Mouse (Mus musculus): ENCODE measurements at regions not wholly inside any gene's neighbourhood (a gene's known extent, or its start where the extent isn't known, plus 50 kb on each side); places are given as distances from the start of the nearest gene placed in this dataset.
"Not testable (repeated sequence)": the region's sequence is repeated elsewhere in the genome, so short reads cannot be mapped to it uniquely, and the experiment has no call there.

DNA sequence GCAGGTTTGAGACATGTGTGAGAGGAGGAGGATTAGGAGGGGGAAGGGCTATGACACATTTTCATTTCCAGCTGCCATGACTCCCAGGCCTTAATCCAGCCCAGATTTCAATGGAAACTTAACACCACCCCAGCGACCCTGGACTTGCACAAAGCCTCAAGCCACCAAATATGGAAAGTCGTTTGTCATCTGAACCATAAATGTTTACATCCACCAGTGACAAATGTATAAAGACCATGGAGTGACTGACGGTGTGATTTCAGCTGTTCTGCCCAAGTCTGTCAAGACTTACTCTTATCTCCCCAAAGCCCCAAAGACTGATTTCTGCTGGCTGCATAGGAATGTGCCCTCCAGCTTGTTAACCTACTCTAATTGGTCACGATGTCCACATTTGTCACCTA, 855.2 kb downstream of the Ttll7 start:
- Histone ChIP-seq H3K36me3 (no peaks in the 10 kb centered on the region), H3K9ac (no peak overlapping the region), H3K9me3 (replicated peaks) (no peaks in the 10 kb centered on the region), H3K4me3 (no peak overlapping the region), H3K27me3 (replicated peaks) (no peaks in the 10 kb centered on the region), H3K27ac (no peak overlapping the region), H3K4me1 (no peaks in the 10 kb centered on the region), H3K4me2 (no peak overlapping the region)
- no peak for ATAC-seq
- WGBS (ENCODE audit: insufficient replicate concordance), result 40% methylated on average over 4 of the region's 4 CpGs

DNA sequence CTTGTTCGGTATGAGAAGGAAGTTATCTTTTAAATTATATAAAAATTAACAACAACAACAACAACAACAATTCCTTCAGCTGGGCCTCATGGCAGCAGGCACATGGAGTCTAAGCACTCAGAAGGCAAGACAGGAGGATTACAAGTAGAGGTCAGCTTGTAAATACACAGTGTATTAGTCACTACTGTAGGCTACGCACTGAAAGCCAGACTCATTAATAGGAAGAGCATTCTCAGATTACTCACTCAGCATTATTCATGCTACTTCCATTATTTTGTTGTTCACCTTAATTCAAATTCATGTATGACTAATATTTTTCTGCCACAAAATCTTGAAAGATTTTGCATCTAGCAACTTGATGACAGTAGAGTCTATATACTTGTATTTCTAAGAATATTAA, 831.6 kb downstream of the Ttll7 start:
- Histone ChIP-seq H3K4me3 (no peak overlapping the region), H3K27me3 (replicated peaks) (no peaks in the 10 kb centered on the region), H3K27ac (no peak overlapping the region), H3K9ac (no peak overlapping the region), H3K4me2 (no peak overlapping the region), H3K4me1 (no peaks in the 10 kb centered on the region), H3K36me3 (no peaks in the 10 kb centered on the region), H3K9me3 (replicated peaks) (no peaks in the 10 kb centered on the region)
- ATAC-seq, result no peak
- 73% methylated on average over 2 of the region's 2 CpGs for WGBS (ENCODE audit: insufficient replicate concordance)

- H3K4me2 ChIP-seq, result no peak overlapping the region
- no peaks in the 10 kb centered on the region for H3K27me3 ChIP-seq (replicated peaks)
- no peaks in the 10 kb centered on the region for H3K4me1 ChIP-seq
- 63% methylated on average over 1 of the region's 1 CpGs for WGBS (ENCODE audit: insufficient replicate concordance)
- H3K9ac ChIP-seq, result no peak overlapping the region
- no peak overlapping the region for H3K27ac ChIP-seq
- no peaks in the 10 kb centered on the region for H3K36me3 ChIP-seq
- no peaks in the 10 kb centered on the region for H3K9me3 ChIP-seq (replicated peaks)
- H3K4me3 ChIP-seq, result no peak overlapping the region
- ATAC-seq, result no peak
Observed at GRCm38 (mm10) chr3:147680299-147680698, 828.1 kb downstream of the Ttll7 start.

DNA sequence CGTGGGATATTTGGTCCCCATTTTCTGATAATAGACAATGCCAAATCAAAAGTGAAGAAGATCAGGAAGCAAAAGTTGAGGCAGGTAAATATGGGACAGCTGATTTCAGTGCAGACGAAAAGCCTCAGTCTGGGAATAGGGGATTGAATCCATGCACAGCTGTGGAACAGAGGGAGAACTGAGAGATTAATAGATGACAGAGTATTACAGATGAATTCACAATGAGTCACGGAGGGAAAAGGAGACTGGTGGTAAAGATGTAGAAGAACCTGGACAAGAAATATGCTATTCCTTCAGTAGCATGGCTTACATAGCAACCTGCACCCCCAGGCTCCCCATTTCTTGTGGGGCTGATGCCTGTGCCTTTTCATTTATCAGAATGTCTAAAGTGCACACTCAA, 810.4 kb downstream of the Ttll7 start:
- H3K4me1 ChIP-seq, result no peaks in the 10 kb centered on the region
- H3K9me3 ChIP-seq (replicated peaks), result no peaks in the 10 kb centered on the region
- H3K4me2 ChIP-seq, result no peak overlapping the region
- no peaks in the 10 kb centered on the region for H3K27me3 ChIP-seq (replicated peaks)
- H3K36me3 ChIP-seq, result no peaks in the 10 kb centered on the region
- no peak for ATAC-seq
- H3K9ac ChIP-seq, result no peak overlapping the region
- H3K27ac ChIP-seq, result no peak overlapping the region
- 64% methylated on average over 3 of the region's 3 CpGs for WGBS (ENCODE audit: insufficient replicate concordance)
- no peak overlapping the region for H3K4me3 ChIP-seq

DNA sequence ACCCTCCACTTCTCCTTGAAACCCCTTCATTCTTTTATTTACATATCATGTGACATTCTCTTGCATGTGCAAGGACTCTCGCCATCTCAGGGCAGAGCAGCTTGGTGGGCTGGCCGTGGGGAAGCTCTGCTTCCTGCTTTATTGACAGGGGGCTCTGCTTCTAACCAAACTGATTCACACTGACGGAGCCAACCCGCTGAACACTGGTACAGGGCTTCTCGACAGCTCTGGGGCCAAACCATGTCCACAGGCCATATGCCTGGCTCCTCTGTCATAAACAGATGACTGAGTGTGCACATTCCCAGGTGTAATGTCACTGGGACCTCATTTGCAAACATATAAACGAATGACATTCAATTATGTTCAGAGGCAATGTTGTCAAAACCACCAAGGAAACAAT, 800.7 kb downstream of the Ttll7 start:
- Histone ChIP-seq H3K4me2 (no peak overlapping the region), H3K9ac (no peak overlapping the region), H3K36me3 (no peaks in the 10 kb centered on the region), H3K27ac (no peak overlapping the region), H3K27me3 (replicated peaks) (no peaks in the 10 kb centered on the region), H3K4me1 (no peaks in the 10 kb centered on the region), H3K9me3 (replicated peaks) (no peaks in the 10 kb centered on the region), H3K4me3 (no peak overlapping the region)
- ATAC-seq, result no peak
- WGBS (ENCODE audit: insufficient replicate concordance), result 49% methylated on average over 6 of the region's 6 CpGs

DNA sequence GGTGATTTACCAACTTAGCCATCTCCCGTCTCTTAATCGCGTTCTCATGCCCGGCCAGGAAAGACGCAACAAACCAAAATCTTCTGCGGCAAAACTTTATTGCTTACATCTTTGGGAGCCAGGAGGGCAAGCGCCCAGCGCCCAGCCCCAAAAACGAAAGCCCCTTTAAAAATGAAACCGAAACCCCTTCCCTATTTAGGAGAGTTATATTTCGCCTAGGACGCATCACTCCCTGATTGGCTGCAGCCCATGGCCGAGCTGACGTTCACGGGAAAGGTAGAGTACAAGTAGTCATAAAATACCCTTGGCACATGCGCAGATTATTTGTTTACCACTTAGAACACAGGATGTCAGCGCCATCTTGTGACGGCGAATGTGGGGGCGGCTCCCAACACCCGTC, 783.3 kb downstream of the Ttll7 start:
- not testable (repeated sequence) for H3K36me3 ChIP-seq; H3K4me2 ChIP-seq; ATAC-seq; H3K9ac ChIP-seq; H3K4me1 ChIP-seq; H3K9me3 ChIP-seq (replicated peaks); H3K27me3 ChIP-seq (replicated peaks); H3K27ac ChIP-seq; H3K4me3 ChIP-seq
- WGBS (ENCODE audit: insufficient replicate concordance), result 77% methylated on average over 21 of the region's 21 CpGs

- no peak for ATAC-seq
- Histone ChIP-seq H3K4me3 (no peak overlapping the region), H3K9ac (no peak overlapping the region), H3K27ac (no peak overlapping the region), H3K27me3 (replicated peaks) (no peaks in the 10 kb centered on the region), H3K4me1 (no peaks in the 10 kb centered on the region), H3K4me2 (no peak overlapping the region), H3K36me3 (no peaks in the 10 kb centered on the region), H3K9me3 (replicated peaks) (no peaks in the 10 kb centered on the region)
- 63% methylated on average over 3 of the region's 3 CpGs for whole genome bisulfite sequencing (ENCODE audit: insufficient replicate concordance)
Observed at GRCm38 (mm10) chr3:147631151-147631550, 779.0 kb downstream of the Ttll7 start.

- Histone ChIP-seq H3K27ac (no peak overlapping the region), H3K4me2 (no peak overlapping the region), H3K4me3 (no peak overlapping the region), H3K9ac (no peak overlapping the region), H3K36me3 (no peaks in the 10 kb centered on the region), H3K27me3 (replicated peaks) (no peaks in the 10 kb centered on the region), H3K4me1 (no peaks in the 10 kb centered on the region), H3K9me3 (replicated peaks) (no peaks in the 10 kb centered on the region)
- WGBS (ENCODE audit: insufficient replicate concordance), result 44% methylated on average over 6 of the region's 6 CpGs
- no peak for ATAC-seq
Observed at GRCm38 (mm10) chr3:147583697-147584315, 731.6 kb downstream of the Ttll7 start.

DNA sequence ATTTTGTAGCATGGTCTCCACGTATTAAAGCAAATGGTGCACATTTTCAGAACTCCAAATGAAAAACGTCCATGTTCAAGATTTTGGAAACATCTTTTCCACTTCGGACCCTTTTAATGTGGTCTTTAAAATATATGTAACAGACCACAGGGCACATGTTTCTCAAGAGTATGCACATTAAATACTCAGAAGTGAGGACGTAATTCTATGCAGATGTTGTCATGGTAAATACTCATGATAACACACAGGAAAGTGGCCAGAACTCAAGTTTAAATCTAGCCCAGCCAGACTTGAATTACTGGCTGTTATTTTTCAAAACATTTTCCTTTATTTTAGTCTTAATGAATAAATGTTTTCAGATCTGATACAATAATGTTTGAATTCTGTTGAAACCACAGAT, 719.7 kb downstream of the Ttll7 start:
- no peaks in the 10 kb centered on the region for H3K4me1 ChIP-seq
- H3K36me3 ChIP-seq, result no peaks in the 10 kb centered on the region
- no peak overlapping the region for H3K27ac ChIP-seq
- H3K9me3 ChIP-seq (replicated peaks), result no peaks in the 10 kb centered on the region
- no peak for ATAC-seq
- 72% methylated on average over 4 of the region's 4 CpGs for WGBS (ENCODE audit: insufficient replicate concordance)
- no peaks in the 10 kb centered on the region for H3K27me3 ChIP-seq (replicated peaks)
- no peak overlapping the region for H3K4me3 ChIP-seq
- H3K9ac ChIP-seq, result no peak overlapping the region
- no peak overlapping the region for H3K4me2 ChIP-seq

GRCm38 (mm10) chr3:147545329-147546006, 693.3 kb downstream of the Ttll7 start:
- no peak overlapping the region for H3K9ac ChIP-seq
- H3K4me1 ChIP-seq, result no peaks in the 10 kb centered on the region
- no peak overlapping the region for H3K4me3 ChIP-seq
- 49% methylated on average over 6 of the region's 6 CpGs for WGBS (ENCODE audit: insufficient replicate concordance)
- no peak for ATAC-seq
- no peaks in the 10 kb centered on the region for H3K27me3 ChIP-seq (replicated peaks)
- no peaks in the 10 kb centered on the region for H3K36me3 ChIP-seq
- no peak overlapping the region for H3K27ac ChIP-seq
- H3K4me2 ChIP-seq, result no peak overlapping the region
- no peaks in the 10 kb centered on the region for H3K9me3 ChIP-seq (replicated peaks)

GRCm38 (mm10) chr3:147542285-147542684, 690.1 kb downstream of the Ttll7 start:
- no peaks in the 10 kb centered on the region for H3K27me3 ChIP-seq (replicated peaks)
- ATAC-seq, result no peak
- H3K9me3 ChIP-seq (replicated peaks), result no peaks in the 10 kb centered on the region
- H3K36me3 ChIP-seq, result no peaks in the 10 kb centered on the region
- H3K4me2 ChIP-seq, result no peak overlapping the region
- WGBS (ENCODE audit: insufficient replicate concordance), result 77% methylated on average over 4 of the region's 4 CpGs
- no peaks in the 10 kb centered on the region for H3K4me1 ChIP-seq
- H3K4me3 ChIP-seq, result no peak overlapping the region
- H3K27ac ChIP-seq, result no peak overlapping the region
- no peak overlapping the region for H3K9ac ChIP-seq

GRCm38 (mm10) chr3:147537584-147537983, 685.4 kb downstream of the Ttll7 start:
- Histone ChIP-seq H3K27ac (no peak overlapping the region), H3K36me3 (no peaks in the 10 kb centered on the region), H3K9ac (no peak overlapping the region), H3K4me1 (no peaks in the 10 kb centered on the region), H3K4me3 (no peak overlapping the region), H3K9me3 (replicated peaks) (no peaks in the 10 kb centered on the region), H3K4me2 (no peak overlapping the region), H3K27me3 (replicated peaks) (no peaks in the 10 kb centered on the region)
- ATAC-seq, result no peak

GRCm38 (mm10) chr3:147532196-147532595, 680.0 kb downstream of the Ttll7 start:
- Histone ChIP-seq H3K4me1 (no peaks in the 10 kb centered on the region), H3K27ac (no peak overlapping the region), H3K4me2 (no peak overlapping the region), H3K9ac (no peak overlapping the region), H3K36me3 (no peaks in the 10 kb centered on the region), H3K4me3 (no peak overlapping the region), H3K27me3 (replicated peaks) (no peaks in the 10 kb centered on the region), H3K9me3 (replicated peaks) (no peaks in the 10 kb centered on the region)
- 62% methylated on average over 2 of the region's 2 CpGs for WGBS (ENCODE audit: insufficient replicate concordance)
- no peak for ATAC-seq
